ENCODE assay signal across 13 mouse cellular contexts in the genomic region with DNA sequence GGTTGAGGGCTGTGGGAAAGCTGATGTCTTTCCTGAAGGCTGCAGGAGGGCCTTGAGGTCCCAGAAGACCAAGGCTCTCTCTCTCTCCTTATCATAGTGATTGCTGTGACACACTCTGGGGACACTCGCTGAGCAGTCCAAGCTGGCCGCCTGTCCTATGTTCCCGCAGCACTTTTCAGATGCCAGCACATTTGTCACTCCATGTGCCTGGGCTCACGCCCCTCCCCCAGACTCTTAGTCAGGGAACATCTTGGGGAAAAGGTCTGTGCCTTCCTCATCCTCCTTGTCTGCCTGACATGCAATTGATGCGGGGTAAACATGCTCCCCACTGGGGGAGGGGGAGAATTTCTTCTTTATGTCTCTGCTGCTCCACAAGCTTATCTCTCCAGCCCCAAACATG. TPM values are rescaled to one million over a fixed set of nuclear protein-coding genes. Genes with fewer than 3 reads are reported as not detected.
"Had no signal": no experiment of that assay in that cellular context is flagged by ENCODE, and none has a peak within 500 bp of the region (broad histone marks: within the 10 kb centered on the region; RNA-seq: fewer than 3 reads in every experiment).

No protein-coding gene starts in this region.

- H3K36me3 ChIP-seq: lung, embryonic 15.5 days; stomach, embryonic 15.5 days had no signal

- H3K9ac ChIP-seq: limb, embryonic 15.5 days; liver, embryonic 14.5 days; lung, embryonic 15.5 days; stomach, embryonic 15.5 days had no signal

- H3K4me2 ChIP-seq: limb, embryonic 15.5 days; lung, embryonic 15.5 days; midbrain, embryonic 12.5 days; stomach, embryonic 15.5 days had no signal

- H3K9me3 ChIP-seq: limb, embryonic 15.5 days; lung, embryonic 15.5 days; midbrain, embryonic 12.5 days; stomach, embryonic 15.5 days had no signal

- DNase-seq: kidney, adult 18-20 months; kidney, postnatal 10 days; layer of hippocampus, postnatal 36 days; lung, postnatal 14 days; right cerebral cortex, postnatal 14 days; thymus, postnatal 36 days had no signal

- H3K4me3 ChIP-seq: limb, embryonic 15.5 days; lung, embryonic 15.5 days; midbrain, embryonic 12.5 days; stomach, embryonic 15.5 days had no signal

- H3K27ac ChIP-seq: limb, embryonic 15.5 days; liver, embryonic 14.5 days; lung, embryonic 15.5 days; midbrain, embryonic 12.5 days; stomach, embryonic 15.5 days had no signal

RNA-seq across cellular contexts. Expression of gene Pdzd3, which starts 31.9 kb away (rescaled TPM):
- total RNA-seq: megakaryocyte-erythroid progenitor cell, adult 5-6 weeks had no signal
- polyA plus RNA-seq: lung, embryonic 15.5 days; testis, adult 2 months had no signal
